Mouse (Mus musculus) intestine, postnatal 0 days (tissue): ENCODE data around the gene Capzb. TPM values are rescaled to one million over a fixed set of nuclear protein-coding genes. Genes with fewer than 3 reads are reported as not detected.

Experiments
- ATAC-seq: fragments of 200-750 bp; cut with Nextera tagmentation; 2 replicates; pipeline ENCODE4 v1.8.0; 2017; ENCODE audit warnings: mild to moderate bottlenecking, moderate TSS enrichment, moderate library complexity
- H3K27ac ChIP-seq: fragments of 300-500 bp; sonication (generic); 2 replicates; pipeline ENCODE4 v1.5.1; 2014; ENCODE audit warnings: mild to moderate bottlenecking, low read depth, low read length, moderate library complexity
- H3K27me3 ChIP-seq: fragments of 300-500 bp; sonication (generic); replicated peaks from 2 replicates; pipeline ENCODE4 v1.6.1; 2014; ENCODE audit warnings: low read length, mixed read lengths; ENCODE audit not compliant: control insufficient read depth, insufficient read depth
- H3K36me3 ChIP-seq: fragments of 300-500 bp; sonication (generic); 2 replicates; pipeline ENCODE4 v1.6.1; 2014; ENCODE audit warnings: mild to moderate bottlenecking, moderate library complexity; ENCODE audit not compliant: control insufficient read depth, insufficient read depth
- H3K4me1 ChIP-seq: fragments of 300-500 bp; sonication (generic); replicated peaks from 2 replicates; pipeline ENCODE4 v1.6.1; 2014; ENCODE audit warnings: antibody characterized with exemption, low read length, mixed read lengths; ENCODE audit not compliant: control insufficient read depth, insufficient read depth
- H3K4me2 ChIP-seq: fragments of 300-500 bp; sonication (generic); replicated peaks from 2 replicates; pipeline ENCODE4 v1.6.1; 2014; ENCODE audit warnings: low read depth, mild to moderate bottlenecking, moderate library complexity
- H3K4me3 ChIP-seq: fragments of 300-500 bp; sonication (generic); 2 replicates; pipeline ENCODE4 v1.5.1; 2014; ENCODE audit warnings: low read depth, low read length
- H3K9ac ChIP-seq: fragments of 300-500 bp; sonication (generic); 2 replicates; pipeline ENCODE4 v1.6.1; 2014; ENCODE audit warnings: mild to moderate bottlenecking, low read depth, low read length
- H3K9me3 ChIP-seq: fragments of 300-500 bp; sonication (generic); 2 replicates; pipeline ENCODE4 v1.6.1; 2016; ENCODE audit warnings: mixed run types; ENCODE audit not compliant: control insufficient read depth
- CTCF ChIP-seq: sonication (generic); IDR thresholded peaks from 2 replicates; pipeline ENCODE4 v1.5.1; 2016; ENCODE audit warnings: low read depth, mild to moderate bottlenecking, control low read depth, antibody characterized with exemption, moderate library complexity
- WGBS: fragments of 180-500 bp; shearing (Covaris S2); extraction: QIAGEN DNeasy Blood & Tissue Kit; methylation state at CpG from one replicate; pipeline ENCODE4 v1.1.7; 2014; 5-methylcytosine and 5-hydroxymethylcytosine counted together
- polyA plus RNA-seq: library from polyadenylated mRNA; unstranded; fragments of >200 nt; fragmentation: Nextera tagmentation; extraction: Ambion mirVana; gene quantifications from 2 replicates; pipeline ENCODE4 v1.2.1, GENCODE M21; 2015

Gene Capzb
- polyA plus RNA-seq, 1 experiment from 2014 or later: 299 TPM

DNA sequence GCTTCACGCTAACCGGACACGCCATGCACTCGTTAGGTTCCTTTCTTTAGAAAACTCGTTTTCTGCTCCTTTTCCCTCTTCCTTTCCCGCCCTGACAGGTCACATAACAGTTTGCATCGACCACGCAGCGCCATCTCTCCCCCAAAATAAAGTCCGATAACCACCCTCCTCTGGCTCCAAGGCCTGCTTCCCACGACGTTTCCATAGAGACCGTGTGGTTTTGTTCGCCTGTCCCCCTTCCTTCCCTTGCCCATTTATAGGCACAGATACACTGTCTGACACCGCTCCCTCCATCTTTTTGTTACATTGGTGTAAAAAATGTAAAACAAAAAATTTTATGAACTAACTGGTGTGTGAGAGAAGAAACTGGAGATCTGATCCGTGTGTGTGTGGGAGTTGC lies 98.4 kb downstream of the Capzb start:
- no peak overlapping the region for H3K4me2 ChIP-seq
- H3K4me1 ChIP-seq: no peaks in the 10 kb centered on the region
- no peak for ATAC-seq
- H3K27ac ChIP-seq: no peak overlapping the region
- no peaks in the 10 kb centered on the region for H3K9me3 ChIP-seq
- no peak for TF ChIP-seq CTCF
- H3K9ac ChIP-seq: no peak overlapping the region
- no peak overlapping the region for H3K4me3 ChIP-seq
- H3K27me3 ChIP-seq: no peaks in the 10 kb centered on the region
- H3K36me3 ChIP-seq: peaks cover 62% of the 10 kb centered on the region
- 90% methylated on average over 16 of the region's 16 CpGs for WGBS

DNA sequence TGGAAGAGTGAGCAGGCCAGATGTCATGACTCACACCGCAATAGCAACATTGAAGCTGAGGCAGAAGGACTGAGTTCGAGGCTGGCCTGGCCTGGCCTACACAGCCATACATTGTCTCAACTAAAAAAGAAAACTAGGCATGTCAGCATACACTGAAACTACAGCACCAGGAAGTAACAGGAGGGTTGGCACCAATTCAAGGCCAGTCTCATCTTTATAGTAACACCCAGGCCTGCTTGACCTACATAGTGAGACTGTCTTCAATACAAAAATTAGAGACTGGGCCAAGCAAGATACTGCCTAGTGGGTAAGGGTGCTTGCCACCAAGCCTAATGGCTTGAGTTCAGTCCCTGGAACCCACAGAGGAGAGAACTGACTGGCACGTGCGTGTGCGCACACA lies 99.3 kb downstream of the Capzb start:
- no peak for ATAC-seq
- H3K27me3 ChIP-seq: no peaks in the 10 kb centered on the region
- H3K4me1 ChIP-seq: no peaks in the 10 kb centered on the region
- no peak overlapping the region for H3K9ac ChIP-seq
- no peak overlapping the region for H3K4me3 ChIP-seq
- H3K9me3 ChIP-seq: no peaks in the 10 kb centered on the region
- H3K27ac ChIP-seq: no peak overlapping the region
- H3K36me3 ChIP-seq: peaks cover 56% of the 10 kb centered on the region
- no peak overlapping the region for H3K4me2 ChIP-seq
- WGBS: 95% methylated on average over 5 of the region's 5 CpGs
- TF ChIP-seq CTCF: no peak

DNA sequence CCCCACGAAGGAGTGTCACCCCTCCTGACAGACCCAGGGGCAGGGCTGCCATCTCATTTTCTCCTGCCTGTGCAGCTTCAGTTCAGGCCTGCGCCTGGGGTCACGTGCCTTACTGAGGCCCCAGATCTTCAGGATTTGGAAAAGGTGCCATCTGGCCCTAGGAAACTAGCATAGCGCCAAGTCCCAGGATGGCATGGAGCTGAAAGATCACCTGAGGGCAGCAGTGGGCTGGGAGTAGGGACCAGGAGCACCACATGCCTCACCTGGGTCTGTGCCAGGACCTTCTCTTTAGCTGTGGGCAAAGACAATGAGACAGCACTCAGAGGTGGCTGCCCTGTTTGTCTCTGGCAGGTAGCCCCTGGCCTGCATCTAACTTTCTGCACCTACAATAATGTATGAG lies 104.9 kb downstream of the Capzb start:
- Histone ChIP-seq H3K4me3 (no peak overlapping the region), H3K27me3 (no peaks in the 10 kb centered on the region), H3K4me2 (no peak overlapping the region), H3K27ac (no peak overlapping the region), H3K9me3 (no peaks in the 10 kb centered on the region), H3K36me3 (peaks cover 44% of the 10 kb centered on the region; the same call in 1 of the 2 replicates), H3K4me1 (no peaks in the 10 kb centered on the region), H3K9ac (no peak overlapping the region)
- TF ChIP-seq CTCF: no peak
- WGBS: 91% methylated on average over 4 of the region's 4 CpGs
- no peak for ATAC-seq

DNA sequence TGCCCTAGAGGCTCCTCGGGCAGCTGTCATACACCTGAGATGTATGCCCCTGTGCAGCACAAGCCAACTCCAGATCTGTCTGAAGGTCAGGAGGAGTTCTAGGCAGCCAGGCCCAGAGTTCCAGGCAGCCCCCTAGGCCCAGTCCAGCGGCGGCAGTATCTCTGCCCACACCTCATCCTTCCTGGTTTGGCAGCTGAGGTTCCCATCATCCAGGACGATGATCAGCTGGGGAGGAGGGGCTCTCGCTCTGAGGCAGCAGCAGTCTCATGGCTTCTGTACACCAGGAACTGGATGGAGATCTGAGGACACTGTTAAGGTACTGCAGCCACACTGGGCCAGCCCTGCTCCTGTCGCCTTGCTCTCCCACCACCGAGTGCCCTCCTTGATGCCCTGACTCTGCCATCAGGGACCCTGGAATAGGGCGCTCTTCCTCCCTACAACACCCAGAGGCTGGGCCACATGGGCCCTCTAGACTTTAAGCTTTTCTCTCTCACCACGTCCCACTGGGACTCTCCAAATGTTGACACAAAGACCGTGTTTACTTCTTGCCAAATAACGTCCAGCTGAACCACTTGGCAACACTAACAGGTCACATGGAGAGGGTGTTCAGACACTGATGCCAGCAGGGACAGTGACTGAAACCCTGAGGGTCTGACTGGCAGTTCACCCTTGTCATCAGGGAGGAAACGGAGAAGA lies 106.1 kb downstream of the Capzb start:
- Histone ChIP-seq H3K9me3 (no peaks in the 10 kb centered on the region), H3K4me3 (no peak overlapping the region)
- 71% methylated on average over 12 of the region's 12 CpGs for WGBS

DNA sequence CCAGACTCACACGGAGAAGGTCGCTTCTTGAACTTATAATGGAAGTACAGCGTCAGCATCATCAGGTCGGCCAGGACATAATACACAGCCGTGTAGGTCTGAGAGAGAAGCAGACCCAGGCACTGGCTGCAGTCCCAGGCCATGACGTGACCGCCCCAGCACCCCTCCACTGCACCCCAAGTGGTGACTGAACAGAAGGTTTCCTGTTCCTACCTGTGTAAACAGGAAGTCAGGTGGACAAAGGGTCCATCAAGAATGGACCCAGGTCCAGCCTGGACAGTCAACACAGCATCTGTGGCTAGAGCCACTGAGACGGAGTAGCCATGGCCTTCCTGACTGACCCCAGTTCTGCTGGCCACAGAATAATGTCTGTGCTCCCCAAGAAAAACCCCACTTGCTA lies 109.1 kb downstream of the Capzb start:
- Histone ChIP-seq H3K36me3 (peaks cover 62% of the 10 kb centered on the region), H3K9me3 (no peaks in the 10 kb centered on the region), H3K27me3 (no peaks in the 10 kb centered on the region), H3K4me2 (no peak overlapping the region), H3K4me1 (no peaks in the 10 kb centered on the region), H3K9ac (no peak overlapping the region), H3K4me3 (no peak overlapping the region), H3K27ac (no peak overlapping the region)
- WGBS: 92% methylated on average over 8 of the region's 8 CpGs
- ATAC-seq: no peak
- TF ChIP-seq CTCF: no peak

More for the DNA sequence above, 106.1 kb downstream of the Capzb start:
- Histone ChIP-seq H3K27ac (no peak overlapping the region), H3K4me1 (no peaks in the 10 kb centered on the region), H3K9ac (no peak overlapping the region), H3K4me2 (no peak overlapping the region), H3K36me3 (peaks cover 45% of the 10 kb centered on the region; the same call in 1 of the 2 replicates), H3K27me3 (no peaks in the 10 kb centered on the region)
- no peak for ATAC-seq
- TF ChIP-seq CTCF: no peak

DNA sequence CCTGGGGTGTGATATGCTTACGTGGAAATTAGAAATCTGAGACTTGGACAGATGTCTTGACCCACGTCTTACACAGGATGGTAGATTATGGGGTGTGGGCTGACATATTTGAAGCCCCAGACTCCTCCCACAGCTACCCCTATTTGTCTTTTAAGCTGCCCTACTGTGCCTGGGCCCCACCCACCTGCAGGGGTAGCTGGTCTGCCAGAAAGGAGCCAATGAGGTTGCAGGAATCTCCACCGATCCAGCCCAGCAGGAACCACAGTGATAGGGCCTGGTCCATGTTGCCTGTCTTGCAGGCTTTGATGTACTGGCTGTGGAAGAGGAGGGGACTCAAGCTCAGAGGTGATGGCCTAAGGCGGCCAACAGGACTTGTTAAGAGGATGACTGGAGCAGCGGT lies 109.5 kb downstream of the Capzb start:
- WGBS: 73% methylated on average over 5 of the region's 5 CpGs
- Histone ChIP-seq H3K27ac (no peak overlapping the region), H3K4me2 (no peak overlapping the region), H3K9ac (no peak overlapping the region), H3K4me1 (no peaks in the 10 kb centered on the region), H3K4me3 (no peak overlapping the region), H3K36me3 (peaks cover 62% of the 10 kb centered on the region), H3K9me3 (no peaks in the 10 kb centered on the region), H3K27me3 (no peaks in the 10 kb centered on the region)
- ATAC-seq: no peak
- TF ChIP-seq CTCF: no peak
